Mouse (Mus musculus): ENCODE results near the gene Aco1. TPM values are rescaled to one million over a fixed set of nuclear protein-coding genes. Genes with fewer than 3 reads are reported as not detected.

The Aco1 gene
- polyA plus RNA-seq, 1 experiment = 6.8 TPM

DNA sequence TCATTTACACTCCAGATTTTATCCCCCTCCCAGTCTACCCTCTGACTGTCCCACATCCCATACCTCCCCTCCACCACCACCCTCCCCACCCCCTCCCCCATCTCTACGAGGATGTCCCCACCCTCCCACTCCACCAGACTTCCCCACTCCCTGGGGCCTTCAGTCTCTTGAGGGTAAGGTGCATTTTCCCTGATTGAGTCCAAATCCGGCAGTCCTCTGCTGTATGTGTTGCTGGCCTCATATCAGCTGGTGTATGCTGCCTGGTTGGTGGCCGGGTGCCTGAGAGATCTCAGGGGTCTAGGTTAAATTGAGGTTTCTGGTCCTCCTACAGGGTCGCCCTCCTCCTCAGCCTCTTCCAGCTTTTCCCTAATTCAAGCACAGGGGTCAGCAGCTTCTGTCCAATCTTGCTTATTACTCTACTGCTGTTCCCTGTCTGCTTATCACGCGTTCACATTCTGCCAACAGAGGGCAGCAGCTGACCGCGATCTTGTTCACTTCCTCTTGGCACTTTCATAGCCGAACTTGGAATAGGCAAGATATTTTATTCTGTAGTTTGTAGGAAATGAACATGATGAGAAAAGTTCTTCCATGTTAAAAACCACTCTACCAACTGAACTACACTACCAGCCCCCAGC, 8.3 kb upstream of the Aco1 start:
- no peak overlapping the region for H3K4me3 ChIP-seq (ENCODE audit: control insufficient read depth, low read depth, low read length)
- no peaks in the 10 kb centered on the region for H3K36me3 ChIP-seq (ENCODE audit: control insufficient read depth, insufficient read depth, low read length)
- TF ChIP-seq CTCF (IDR thresholded peaks at IDR 0.05; ENCODE audit: control insufficient read depth, insufficient read depth, insufficient replicate concordance, low read depth, low read length) (peak; percentile 76; the same call in 1 of the 2 replicates), POLR2A (IDR thresholded peaks at IDR 0.05; ENCODE audit: control insufficient read depth, low read depth, low read length) (no peak)
- no peak overlapping the region for H3K27ac ChIP-seq (ENCODE audit: control insufficient read depth, insufficient read depth, low read depth, low read length)
- no peaks in the 10 kb centered on the region for H3K27me3 ChIP-seq (ENCODE audit: control insufficient read depth, insufficient read depth, low read length)
- H3K4me1 ChIP-seq (ENCODE audit: control insufficient read depth, insufficient read depth, low read length) = no peaks in the 10 kb centered on the region; the same call in 1 of the 2 replicates

DNA sequence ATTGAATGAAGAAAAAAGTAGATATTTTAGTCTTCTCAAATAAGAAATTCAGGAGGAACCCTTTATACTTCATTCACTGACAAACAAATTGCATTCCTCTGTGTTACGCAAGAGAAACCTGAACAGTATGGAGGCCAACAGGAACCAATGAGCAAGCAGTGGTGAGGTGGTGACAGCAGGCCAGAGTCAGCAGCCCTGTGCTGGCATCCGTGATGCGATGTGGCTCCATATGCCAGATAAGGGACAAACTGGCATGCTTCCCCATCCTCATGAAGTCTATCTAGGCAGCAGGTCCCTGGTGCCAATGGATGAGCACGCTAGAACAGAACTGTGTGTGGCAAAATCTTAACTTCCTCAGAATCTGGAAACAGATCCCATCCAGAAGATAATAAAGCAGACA, 6.4 kb upstream of the Aco1 start:
- H3K36me3 ChIP-seq (ENCODE audit: control insufficient read depth, insufficient read depth, low read length) = no peaks in the 10 kb centered on the region
- no peak overlapping the region for H3K27ac ChIP-seq (ENCODE audit: control insufficient read depth, insufficient read depth, low read depth, low read length)
- no peak overlapping the region for H3K4me3 ChIP-seq (ENCODE audit: control insufficient read depth, low read depth, low read length)
- TF ChIP-seq CTCF (IDR thresholded peaks at IDR 0.05; ENCODE audit: control insufficient read depth, insufficient read depth, insufficient replicate concordance, low read depth, low read length) = no peak
- TF ChIP-seq POLR2A (IDR thresholded peaks at IDR 0.05; ENCODE audit: control insufficient read depth, low read depth, low read length) = no peak
- H3K27me3 ChIP-seq (ENCODE audit: control insufficient read depth, insufficient read depth, low read length) = no peaks in the 10 kb centered on the region
- no peaks in the 10 kb centered on the region; the same call in 1 of the 2 replicates for H3K4me1 ChIP-seq (ENCODE audit: control insufficient read depth, insufficient read depth, low read length)

DNA sequence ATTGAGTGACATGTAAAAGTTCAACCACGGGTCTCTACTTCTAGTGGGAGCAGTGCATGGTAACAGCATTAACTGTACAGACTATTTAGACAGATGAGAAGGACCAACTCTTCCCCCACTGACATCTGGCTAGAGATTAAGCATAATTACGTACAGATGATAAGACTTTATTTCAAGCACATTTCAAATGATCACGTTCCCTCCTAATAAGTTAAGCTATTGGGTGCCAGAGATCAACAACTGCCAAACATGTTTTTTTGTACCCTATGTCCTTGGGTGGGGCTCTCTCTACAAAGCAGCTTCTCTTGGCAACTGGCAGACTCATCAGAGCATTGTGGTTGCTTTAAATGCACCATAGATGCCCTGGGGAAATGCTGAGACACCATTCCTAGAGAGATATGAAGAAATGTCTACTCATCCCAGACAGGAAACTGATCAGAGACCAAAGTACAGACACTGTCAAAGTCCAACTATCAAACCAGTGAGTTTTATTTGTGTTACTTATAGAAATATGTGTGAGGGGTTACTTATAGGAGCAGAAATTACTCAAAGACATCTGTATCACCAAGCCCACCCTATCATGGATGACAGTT, 3.1 kb upstream of the Aco1 start:
- Histone ChIP-seq H3K4me3 (ENCODE audit: control insufficient read depth, low read depth, low read length) (no peak overlapping the region), H3K27me3 (ENCODE audit: control insufficient read depth, insufficient read depth, low read length) (no peaks in the 10 kb centered on the region), H3K36me3 (ENCODE audit: control insufficient read depth, insufficient read depth, low read length) (no peaks in the 10 kb centered on the region), H3K4me1 (ENCODE audit: control insufficient read depth, insufficient read depth, low read length) (peaks cover 17% of the 10 kb centered on the region), H3K27ac (ENCODE audit: control insufficient read depth, insufficient read depth, low read depth, low read length) (no peak overlapping the region)
- TF ChIP-seq CTCF (IDR thresholded peaks at IDR 0.05; ENCODE audit: control insufficient read depth, insufficient read depth, insufficient replicate concordance, low read depth, low read length) (no peak), POLR2A (IDR thresholded peaks at IDR 0.05; ENCODE audit: control insufficient read depth, low read depth, low read length) (no peak)

DNA sequence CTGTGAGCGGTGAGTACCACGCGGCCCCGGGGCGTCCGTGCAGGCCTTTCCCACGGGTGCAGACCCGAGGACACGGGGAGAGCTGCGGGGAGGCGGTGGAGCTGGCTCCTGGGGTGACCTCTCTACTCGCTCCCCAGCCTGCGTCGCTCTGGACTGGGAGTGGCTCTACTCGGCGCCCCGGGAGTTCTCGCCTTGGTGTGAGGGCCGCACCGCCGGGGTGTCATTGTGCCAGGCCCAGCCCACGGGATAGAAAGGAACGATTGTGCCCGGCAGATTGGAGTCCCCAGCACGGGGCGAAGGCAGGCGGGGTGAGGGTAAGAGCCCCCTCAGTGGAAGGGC, 621 bp downstream of the Aco1 start:
- peaks cover 17% of the 10 kb centered on the region for H3K4me1 ChIP-seq (ENCODE audit: control insufficient read depth, insufficient read depth, low read length)
- H3K36me3 ChIP-seq (ENCODE audit: control insufficient read depth, insufficient read depth, low read length) = no peaks in the 10 kb centered on the region
- peak overlapping the region; percentile 85 for H3K27ac ChIP-seq (ENCODE audit: control insufficient read depth, insufficient read depth, low read depth, low read length)
- TF ChIP-seq POLR2A (IDR thresholded peaks at IDR 0.05; ENCODE audit: control insufficient read depth, low read depth, low read length) (no peak), CTCF (IDR thresholded peaks at IDR 0.05; ENCODE audit: control insufficient read depth, insufficient read depth, insufficient replicate concordance, low read depth, low read length) (no peak)
- H3K4me3 ChIP-seq (ENCODE audit: control insufficient read depth, low read depth, low read length) = peak overlapping the region; percentile 94
- no peaks in the 10 kb centered on the region for H3K27me3 ChIP-seq (ENCODE audit: control insufficient read depth, insufficient read depth, low read length)

DNA sequence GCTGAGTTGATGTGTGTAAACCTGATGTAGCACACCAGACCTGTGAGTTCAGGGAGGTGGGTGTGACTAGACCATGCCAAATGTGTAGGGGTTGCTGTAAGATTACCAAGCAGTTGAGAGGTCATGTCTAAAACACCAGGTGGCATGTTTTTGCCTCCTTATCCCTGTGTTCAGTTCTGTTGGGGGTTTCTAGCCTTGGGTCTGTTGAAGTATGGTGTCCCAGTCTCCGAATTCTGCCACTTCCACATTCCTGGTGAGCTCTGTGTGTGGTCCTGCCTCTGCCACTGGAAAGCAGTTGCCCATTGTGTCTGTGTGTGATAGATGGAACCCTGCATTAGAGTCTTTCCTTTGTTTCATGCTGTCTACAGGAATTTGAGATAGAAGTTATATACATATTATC, 1.7 kb downstream of the Aco1 start:
- no peaks in the 10 kb centered on the region for H3K27me3 ChIP-seq (ENCODE audit: control insufficient read depth, insufficient read depth, low read length)
- H3K27ac ChIP-seq (ENCODE audit: control insufficient read depth, insufficient read depth, low read depth, low read length) = no peak overlapping the region
- TF ChIP-seq POLR2A (IDR thresholded peaks at IDR 0.05; ENCODE audit: control insufficient read depth, low read depth, low read length) (no peak), CTCF (IDR thresholded peaks at IDR 0.05; ENCODE audit: control insufficient read depth, insufficient read depth, insufficient replicate concordance, low read depth, low read length) (no peak)
- no peak overlapping the region; the same call in 1 of the 2 replicates for H3K4me3 ChIP-seq (ENCODE audit: control insufficient read depth, low read depth, low read length)
- H3K4me1 ChIP-seq (ENCODE audit: control insufficient read depth, insufficient read depth, low read length) = peaks cover 17% of the 10 kb centered on the region
- H3K36me3 ChIP-seq (ENCODE audit: control insufficient read depth, insufficient read depth, low read length) = no peaks in the 10 kb centered on the region

DNA sequence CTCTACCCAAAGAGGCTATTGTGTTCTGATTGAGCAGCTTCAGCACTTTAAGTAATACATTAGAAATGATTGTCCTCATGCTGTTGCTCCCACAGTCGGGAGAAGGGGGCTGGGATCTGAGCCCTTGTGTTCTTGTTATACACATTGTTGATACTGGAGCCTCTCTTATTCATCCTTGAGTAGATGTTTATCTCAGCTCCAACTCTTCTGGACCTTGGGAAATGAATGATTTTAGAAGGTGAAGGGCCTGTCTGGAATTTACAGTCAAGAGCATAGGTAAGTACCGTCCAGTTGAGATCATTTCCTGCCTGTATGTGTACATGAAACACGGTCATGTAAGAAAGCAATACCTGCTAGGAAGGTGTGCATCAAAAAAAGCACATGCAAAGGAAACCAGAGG, 2.1 kb downstream of the Aco1 start:
- H3K4me3 ChIP-seq (ENCODE audit: control insufficient read depth, low read depth, low read length) = no peak overlapping the region
- H3K27me3 ChIP-seq (ENCODE audit: control insufficient read depth, insufficient read depth, low read length) = no peaks in the 10 kb centered on the region
- no peaks in the 10 kb centered on the region for H3K36me3 ChIP-seq (ENCODE audit: control insufficient read depth, insufficient read depth, low read length)
- peaks cover 17% of the 10 kb centered on the region for H3K4me1 ChIP-seq (ENCODE audit: control insufficient read depth, insufficient read depth, low read length)
- TF ChIP-seq CTCF (IDR thresholded peaks at IDR 0.05; ENCODE audit: control insufficient read depth, insufficient read depth, insufficient replicate concordance, low read depth, low read length) (no peak), POLR2A (IDR thresholded peaks at IDR 0.05; ENCODE audit: control insufficient read depth, low read depth, low read length) (no peak)
- H3K27ac ChIP-seq (ENCODE audit: control insufficient read depth, insufficient read depth, low read depth, low read length) = no peak overlapping the region

DNA sequence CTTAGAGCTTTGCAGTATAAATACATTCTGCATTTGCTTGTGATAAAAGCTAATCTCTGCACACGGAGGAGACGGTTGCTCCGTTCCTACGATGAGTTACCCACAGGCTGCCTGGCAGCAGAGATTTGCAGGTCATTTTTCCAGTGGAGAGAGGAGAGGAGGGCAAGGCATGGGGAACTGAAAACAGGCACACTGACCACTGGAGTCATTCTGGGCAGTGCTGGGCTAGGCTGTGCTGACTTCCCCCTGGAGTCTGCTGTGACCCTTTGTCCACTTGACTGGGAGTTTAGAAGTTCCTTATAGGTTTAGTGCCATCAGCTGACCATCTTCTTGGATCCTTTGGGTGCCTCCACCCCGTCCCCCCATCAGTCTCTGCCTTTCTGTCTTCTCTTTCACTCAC, 5.4 kb downstream of the Aco1 start:
- H3K36me3 ChIP-seq (ENCODE audit: control insufficient read depth, insufficient read depth, low read length) = no peaks in the 10 kb centered on the region
- TF ChIP-seq CTCF (IDR thresholded peaks at IDR 0.05; ENCODE audit: control insufficient read depth, insufficient read depth, insufficient replicate concordance, low read depth, low read length) = no peak
- TF ChIP-seq POLR2A (IDR thresholded peaks at IDR 0.05; ENCODE audit: control insufficient read depth, low read depth, low read length) = no peak
- peaks cover 10% of the 10 kb centered on the region for H3K4me1 ChIP-seq (ENCODE audit: control insufficient read depth, insufficient read depth, low read length)
- no peak overlapping the region for H3K4me3 ChIP-seq (ENCODE audit: control insufficient read depth, low read depth, low read length)
- H3K27me3 ChIP-seq (ENCODE audit: control insufficient read depth, insufficient read depth, low read length) = no peaks in the 10 kb centered on the region
- no peak overlapping the region for H3K27ac ChIP-seq (ENCODE audit: control insufficient read depth, insufficient read depth, low read depth, low read length)

Data from testis, adult 2 months (tissue).